Mouse (Mus musculus) left cerebral cortex, adult 11 months (tissue): ENCODE data around the gene Kiz.
A peak's percentile ranks its signal among the peaks of the same experiment; 100 is the strongest.

Experiments
- DNase-seq: peaks from one replicate; pipeline ENCODE4 v3.0.0; 2022; ENCODE audit warnings: low spot score

Kiz gene

GRCm38 (mm10) chr2:146865781-146866180, 10.1 kb downstream of the Kiz start:
- DNase-seq = no peak

GRCm38 (mm10) chr2:146871300-146872269, 15.9 kb downstream of the Kiz start:
- DNase-seq = no peak

- no peak for DNase-seq
Observed at GRCm38 (mm10) chr2:146872697-146873096, 17.0 kb downstream of the Kiz start.

GRCm38 (mm10) chr2:146873881-146874441, 18.3 kb downstream of the Kiz start:
- DNase-seq = no peak

GRCm38 (mm10) chr2:146877423-146878098, 21.9 kb downstream of the Kiz start:
- DNase-seq = no peak

GRCm38 (mm10) chr2:146881623-146882022, 26.0 kb downstream of the Kiz start:
- no peak for DNase-seq

GRCm38 (mm10) chr2:146884291-146884855, 28.7 kb downstream of the Kiz start:
- DNase-seq = no peak

GRCm38 (mm10) chr2:146888786-146889414, 33.2 kb downstream of the Kiz start:
- DNase-seq = no peak

GRCm38 (mm10) chr2:146898977-146899376, 43.3 kb downstream of the Kiz start:
- no peak for DNase-seq

- no peak for DNase-seq
Observed at GRCm38 (mm10) chr2:146916085-146916484, 60.4 kb downstream of the Kiz start.

GRCm38 (mm10) chr2:146917770-146918169, 62.1 kb downstream of the Kiz start:
- no peak for DNase-seq

- DNase-seq = no peak
Observed at GRCm38 (mm10) chr2:146920375-146921160, 64.9 kb downstream of the Kiz start.

GRCm38 (mm10) chr2:146925296-146925695, 69.6 kb downstream of the Kiz start:
- DNase-seq = no peak

GRCm38 (mm10) chr2:146925846-146926245, 70.2 kb downstream of the Kiz start:
- no peak for DNase-seq

- DNase-seq = no peak
Observed at GRCm38 (mm10) chr2:146948223-146948776, 92.6 kb downstream of the Kiz start.

GRCm38 (mm10) chr2:146956366-146956765, 100.7 kb downstream of the Kiz start:
- no peak for DNase-seq

GRCm38 (mm10) chr2:146958398-146958911, 102.8 kb downstream of the Kiz start:
- peak; percentile 26 for DNase-seq

- DNase-seq = peak; percentile 64
Observed at GRCm38 (mm10) chr2:146958951-146959821, 103.5 kb downstream of the Kiz start.

- no peak for DNase-seq
Observed at GRCm38 (mm10) chr2:146975024-146975423, 119.4 kb downstream of the Kiz start.
